Mouse (Mus musculus): ENCODE data around the gene Wfs1.

DNA sequence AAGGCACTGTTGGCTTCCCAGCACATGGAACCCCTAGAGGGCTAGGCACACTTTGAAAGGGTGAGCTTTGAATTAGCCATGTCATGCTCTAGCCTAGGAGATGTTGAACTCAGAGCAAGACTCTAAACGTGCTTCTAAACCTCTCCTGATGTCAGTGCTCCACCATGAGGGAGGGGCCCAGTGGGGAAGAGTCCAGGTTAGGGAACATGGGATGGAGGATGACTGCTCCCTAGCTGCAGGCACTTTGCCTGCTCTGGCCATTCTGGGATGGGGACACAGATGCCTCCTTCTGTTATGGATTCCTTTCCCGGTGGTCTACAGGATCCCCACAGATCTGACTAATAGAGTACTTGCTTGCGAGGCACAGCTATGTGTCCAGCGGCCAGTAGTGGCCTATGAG is 71.8 kb downstream of the Wfs1 start:
- no peak for TF ChIP-seq POLR2A (IDR thresholded peaks at IDR 0.05; ENCODE audit: borderline replicate concordance, extremely low read depth, low read depth, low read length)
- TF ChIP-seq CTCF (IDR thresholded peaks at IDR 0.05; ENCODE audit: insufficient read depth, low read length) = no peak

All from lung, adult 2 months (tissue).